Mouse (Mus musculus): ENCODE measurements around the gene Krtap17-1.

Gene Krtap17-1

DNA sequence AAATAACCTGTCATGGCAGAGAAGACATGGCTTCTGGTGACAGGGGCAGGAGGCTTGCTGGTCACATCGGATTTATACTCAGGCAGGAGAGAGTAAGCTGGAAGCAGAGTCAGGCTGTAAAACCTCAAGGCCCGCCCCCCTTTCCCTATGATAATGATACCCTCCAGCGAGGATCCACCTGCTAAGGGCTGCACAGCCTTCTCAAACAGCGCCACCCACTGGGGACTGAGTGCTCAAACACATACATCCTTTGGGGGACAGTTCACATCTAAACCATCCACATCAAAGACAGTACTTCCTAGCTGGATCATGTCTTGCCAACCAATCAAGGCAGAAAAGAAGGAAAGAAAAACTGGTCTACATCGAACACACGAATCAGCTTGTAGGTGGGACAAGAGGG is 29.6 kb downstream of the Krtap17-1 start:
- peak; percentile 8 to 20 for DNase-seq

DNA sequence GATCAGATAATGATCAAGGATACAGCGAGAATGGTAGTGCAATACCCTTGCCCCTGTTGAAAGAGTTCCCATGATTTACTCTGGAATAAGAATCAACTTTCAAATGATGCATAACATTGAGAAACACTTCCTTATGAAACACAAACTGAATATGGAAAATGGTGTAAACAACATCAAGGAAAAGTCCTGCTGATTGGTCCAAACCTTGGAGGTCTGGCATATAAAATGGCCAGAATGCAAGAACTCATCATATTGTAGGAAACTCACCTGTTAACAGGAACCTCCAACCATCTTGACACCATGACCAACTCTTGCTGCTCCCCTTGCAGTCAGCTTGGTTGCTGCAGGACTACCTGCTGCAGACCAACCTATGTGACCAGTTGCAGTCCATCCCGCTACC is 45.6 kb downstream of the Krtap17-1 start, which contains the start of gene Krtap9-5:
TSS of gene Krtap9-5 (plus strand) at position 301 of the 400 bp plus-strand sequence.
- DNase-seq = no peak
